Mouse (Mus musculus): ENCODE data around the gene Sema4d. TPM values are rescaled to one million over a fixed set of nuclear protein-coding genes. Genes with fewer than 3 reads are reported as not detected.

The Sema4d gene
- polyA plus RNA-seq, 1 experiment from 2014 or later = 8.7 TPM

- H3K27me3 ChIP-seq (ENCODE audit: insufficient read depth, poor library complexity, severe bottlenecking) = no peaks in the 10 kb centered on the region
- no peaks in the 10 kb centered on the region for H3K9me3 ChIP-seq
- H3K27ac ChIP-seq = no peak overlapping the region
- H3K36me3 ChIP-seq = peaks cover 95% of the 10 kb centered on the region
- DNase-seq (ENCODE audit: low spot score) = no peak
- no peak overlapping the region for H3K4me3 ChIP-seq
- H3K4me1 ChIP-seq = no peaks in the 10 kb centered on the region
- WGBS = 93% methylated on average over 3 of the region's 3 CpGs
These were observed 135.5 kb downstream of the Sema4d start for GRCm38 (mm10) chr13:51658094-51658493.

- Histone ChIP-seq H3K36me3 (peaks cover 88% of the 10 kb centered on the region), H3K27me3 (ENCODE audit: insufficient read depth, poor library complexity, severe bottlenecking) (no peaks in the 10 kb centered on the region), H3K4me1 (peaks cover 4% of the 10 kb centered on the region; the same call in 1 of the 2 replicates), H3K27ac (no peak overlapping the region), H3K9me3 (no peaks in the 10 kb centered on the region), H3K4me3 (no peak overlapping the region)
- DNase-seq (ENCODE audit: low spot score) = no peak
- WGBS = 93% methylated on average over 13 of the region's 13 CpGs
These were observed 136.9 kb downstream of the Sema4d start for GRCm38 (mm10) chr13:51656516-51657235.

GRCm38 (mm10) chr13:51653961-51654360 lies 139.6 kb downstream of the Sema4d start:
- no peak for DNase-seq (ENCODE audit: low spot score)
- Histone ChIP-seq H3K4me1 (peaks cover 12% of the 10 kb centered on the region), H3K4me3 (no peak overlapping the region), H3K36me3 (peaks cover 73% of the 10 kb centered on the region), H3K27me3 (ENCODE audit: insufficient read depth, poor library complexity, severe bottlenecking) (no peaks in the 10 kb centered on the region), H3K27ac (no peak overlapping the region), H3K9me3 (no peaks in the 10 kb centered on the region)
- WGBS = 82% methylated on average over 9 of the region's 9 CpGs

- Histone ChIP-seq H3K27me3 (ENCODE audit: insufficient read depth, poor library complexity, severe bottlenecking) (no peaks in the 10 kb centered on the region), H3K4me1 (peaks cover 17% of the 10 kb centered on the region), H3K36me3 (peaks cover 65% of the 10 kb centered on the region), H3K27ac (no peak overlapping the region), H3K9me3 (no peaks in the 10 kb centered on the region), H3K4me3 (no peak overlapping the region)
- WGBS = 92% methylated on average over 6 of the region's 6 CpGs
- no peak for DNase-seq (ENCODE audit: low spot score)
These were observed 140.4 kb downstream of the Sema4d start for GRCm38 (mm10) chr13:51653159-51653558.

- peak; percentile 95 for DNase-seq (ENCODE audit: low spot score)
- peaks cover 49% of the 10 kb centered on the region for H3K36me3 ChIP-seq
These were observed 142.0 kb downstream of the Sema4d start, which contains the start of gene Secisbp2 for GRCm38 (mm10) chr13:51651408-51652064. Secisbp2 (plus strand) TSS chr13:51651697.

GRCm38 (mm10) chr13:51649740-51650139 lies 143.8 kb downstream of the Sema4d start:
- Histone ChIP-seq H3K9me3 (no peaks in the 10 kb centered on the region), H3K36me3 (peaks cover 31% of the 10 kb centered on the region), H3K27ac (no peak overlapping the region), H3K4me3 (no peak overlapping the region), H3K27me3 (ENCODE audit: insufficient read depth, poor library complexity, severe bottlenecking) (no peaks in the 10 kb centered on the region), H3K4me1 (peaks cover 36% of the 10 kb centered on the region)
- WGBS = 63% methylated on average over 1 of the region's 1 CpGs
- DNase-seq (ENCODE audit: low spot score) = no peak

More at GRCm38 (mm10) chr13:51651408-51652064, 142.0 kb downstream of the Sema4d start, which contains the start of gene Secisbp2:
- no peaks in the 10 kb centered on the region for H3K27me3 ChIP-seq (ENCODE audit: insufficient read depth, poor library complexity, severe bottlenecking)
- peak within 1 kb of the TSS; percentile 94 for H3K27ac ChIP-seq
- H3K9me3 ChIP-seq = no peaks in the 10 kb centered on the region
- H3K4me3 ChIP-seq = peak within 1 kb of the TSS; percentile 81
- peaks cover 31% of the 10 kb centered on the region for H3K4me1 ChIP-seq
- under 1% methylated on average over 69 of the region's 69 CpGs for WGBS

- Histone ChIP-seq H3K9me3 (no peaks in the 10 kb centered on the region), H3K27ac (no peak overlapping the region), H3K27me3 (ENCODE audit: insufficient read depth, poor library complexity, severe bottlenecking) (no peaks in the 10 kb centered on the region), H3K36me3 (peaks cover 17% of the 10 kb centered on the region), H3K4me3 (peak overlapping the region; percentile 79; the same call in 1 of the 2 replicates), H3K4me1 (peaks cover 38% of the 10 kb centered on the region)
- WGBS = 81% methylated on average over 4 of the region's 4 CpGs
- DNase-seq (ENCODE audit: low spot score) = no peak
These were observed 145.3 kb downstream of the Sema4d start for GRCm38 (mm10) chr13:51648237-51648636.

- peak overlapping the region; percentile 79 for H3K4me3 ChIP-seq
- no peaks in the 10 kb centered on the region for H3K9me3 ChIP-seq
- no peaks in the 10 kb centered on the region for H3K27me3 ChIP-seq (ENCODE audit: insufficient read depth, poor library complexity, severe bottlenecking)
- H3K36me3 ChIP-seq = peaks cover 12% of the 10 kb centered on the region
- peaks cover 38% of the 10 kb centered on the region for H3K4me1 ChIP-seq
- DNase-seq (ENCODE audit: low spot score) = no peak
- no peak overlapping the region for H3K27ac ChIP-seq
- 85% methylated on average over 3 of the region's 3 CpGs for WGBS
These were observed 145.8 kb downstream of the Sema4d start for GRCm38 (mm10) chr13:51647770-51648169.

GRCm38 (mm10) chr13:51646362-51647027 lies 147.1 kb downstream of the Sema4d start:
- peak overlapping the region; percentile 22; the same call in 1 of the 2 replicates for H3K27ac ChIP-seq
- H3K4me3 ChIP-seq = peak overlapping the region; percentile 79

GRCm38 (mm10) chr13:51645872-51646271 lies 147.7 kb downstream of the Sema4d start:
- Histone ChIP-seq H3K36me3 (peaks cover 6% of the 10 kb centered on the region; the same call in 1 of the 2 replicates), H3K27ac (peak overlapping the region; percentile 95), H3K9me3 (no peaks in the 10 kb centered on the region), H3K27me3 (ENCODE audit: insufficient read depth, poor library complexity, severe bottlenecking) (no peaks in the 10 kb centered on the region), H3K4me3 (peak overlapping the region; percentile 79), H3K4me1 (peaks cover 31% of the 10 kb centered on the region)
- peak; percentile 79 for DNase-seq (ENCODE audit: low spot score)
- WGBS = 2% methylated on average over 7 of the region's 7 CpGs

More at GRCm38 (mm10) chr13:51646362-51647027, 147.1 kb downstream of the Sema4d start:
- peaks cover 10% of the 10 kb centered on the region; the same call in 1 of the 2 replicates for H3K36me3 ChIP-seq
- H3K27me3 ChIP-seq (ENCODE audit: insufficient read depth, poor library complexity, severe bottlenecking) = no peaks in the 10 kb centered on the region
- no peak for DNase-seq (ENCODE audit: low spot score)
- no peaks in the 10 kb centered on the region for H3K9me3 ChIP-seq
- peaks cover 37% of the 10 kb centered on the region for H3K4me1 ChIP-seq
- 18% methylated on average over 3 of the region's 3 CpGs for whole genome bisulfite sequencing

- H3K27ac ChIP-seq = peak within 1 kb of the TSS; percentile 95
- H3K9me3 ChIP-seq = no peaks in the 10 kb centered on the region
- no peaks in the 10 kb centered on the region for H3K27me3 ChIP-seq (ENCODE audit: insufficient read depth, poor library complexity, severe bottlenecking)
- DNase-seq (ENCODE audit: low spot score) = peak; percentile 100
- WGBS = under 1% methylated on average over 83 of the region's 83 CpGs
- peaks cover 4% of the 10 kb centered on the region; the same call in 1 of the 2 replicates for H3K36me3 ChIP-seq
- H3K4me1 ChIP-seq = peaks cover 30% of the 10 kb centered on the region
- H3K4me3 ChIP-seq = peak within 1 kb of the TSS; percentile 79
These were observed 148.4 kb downstream of the Sema4d start, which contains the start of gene Cks2 for GRCm38 (mm10) chr13:51644829-51645789. Cks2 (plus strand) TSS chr13:51645232.
